Mouse (Mus musculus) megakaryocyte, embryonic 14.5 days (primary cell): Measurements from ENCODE around the gene Zfp768.

Source experiments
- FLI1 ChIP-seq: IDR thresholded peaks from 2 replicates; pipeline ENCODE4 v1.6.1; 2012; ENCODE audit warnings: low read length, inconsistent platforms, mixed read lengths
- GATA1 ChIP-seq: IDR thresholded peaks from 3 replicates; pipeline ENCODE4 v1.6.1; 2012; ENCODE audit warnings: mixed read lengths, low read length, inconsistent platforms, borderline replicate concordance

DNA sequence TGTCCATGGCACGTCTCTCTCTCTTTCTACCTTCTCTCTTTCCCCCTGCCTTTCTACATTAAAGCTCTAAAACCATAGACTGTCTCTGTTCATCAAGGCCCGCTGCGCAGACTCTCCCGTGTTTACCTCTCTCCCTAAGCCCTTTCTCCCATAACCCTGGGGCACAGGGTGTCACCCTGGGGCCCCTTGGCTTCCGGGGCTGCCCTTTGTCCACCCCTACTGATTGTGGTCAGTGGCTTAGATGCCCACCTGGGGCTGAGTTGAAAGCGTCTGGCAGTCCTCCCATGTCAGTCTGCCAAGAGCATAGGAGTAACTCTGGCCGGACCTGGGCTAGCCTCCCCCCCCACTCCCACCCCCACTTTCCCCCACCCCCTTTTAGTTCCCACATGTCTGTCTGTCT, 44.9 kb upstream of the Zfp768 start:
- no peak for TF ChIP-seq GATA1
- no peak for TF ChIP-seq FLI1
